Mouse (Mus musculus): ENCODE measurements around the gene Slc35b1. TPM values are rescaled to one million over a fixed set of nuclear protein-coding genes. Genes with fewer than 3 reads are reported as not detected.

Slc35b1 gene
- polyA plus RNA-seq, 1 experiment from 2014 or later, result 138 TPM

DNA sequence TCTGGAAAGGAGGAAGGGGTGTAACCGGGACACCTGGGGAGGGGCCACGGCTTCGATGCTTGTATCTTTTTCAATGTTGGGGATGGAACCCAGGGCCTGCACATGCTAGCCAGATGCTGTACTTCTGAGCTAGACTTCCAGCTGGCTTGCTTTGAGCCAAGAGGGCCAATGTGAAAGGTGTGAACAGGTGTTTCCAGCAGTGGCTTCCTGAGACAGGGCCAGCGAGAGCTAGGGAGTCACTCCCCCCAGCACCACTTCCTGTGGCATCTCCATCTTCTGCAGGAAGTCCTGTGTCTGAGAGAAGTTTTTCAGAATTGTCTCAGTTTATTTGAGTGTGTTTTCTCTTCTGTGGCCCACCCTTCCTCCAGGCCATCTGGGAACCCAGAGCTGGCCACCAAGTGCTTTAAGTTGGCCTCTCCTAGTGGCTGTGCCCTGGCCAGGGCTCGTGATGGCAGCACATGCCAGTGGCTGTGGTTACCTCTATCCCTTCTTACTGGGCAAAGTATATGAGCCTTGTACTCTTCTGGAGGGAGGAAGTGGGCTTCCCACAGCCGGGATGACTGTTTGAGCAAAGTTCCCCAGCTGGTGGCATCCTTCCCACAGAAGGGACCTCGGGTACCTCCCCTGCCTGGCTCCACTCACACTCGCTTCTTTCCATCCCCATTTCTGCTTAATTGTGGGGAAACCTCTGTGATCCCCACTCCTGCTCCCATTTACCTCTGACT, 17.3 kb upstream of the Slc35b1 start:
- no peaks in the 10 kb centered on the region; the same call in 1 of the 2 replicates for H3K36me3 ChIP-seq
- no peak overlapping the region for H3K9ac ChIP-seq
- H3K4me1 ChIP-seq (replicated peaks), result no peaks in the 10 kb centered on the region
- 84% methylated on average over 8 of the region's 8 CpGs for WGBS
- H3K27ac ChIP-seq (replicated peaks), result no peak overlapping the region
- ATAC-seq (ENCODE audit: low read depth), result no peak
- H3K4me2 ChIP-seq, result no peak overlapping the region
- H3K27me3 ChIP-seq, result no peaks in the 10 kb centered on the region
- no peak overlapping the region for H3K4me3 ChIP-seq
- H3K9me3 ChIP-seq, result no peaks in the 10 kb centered on the region

DNA sequence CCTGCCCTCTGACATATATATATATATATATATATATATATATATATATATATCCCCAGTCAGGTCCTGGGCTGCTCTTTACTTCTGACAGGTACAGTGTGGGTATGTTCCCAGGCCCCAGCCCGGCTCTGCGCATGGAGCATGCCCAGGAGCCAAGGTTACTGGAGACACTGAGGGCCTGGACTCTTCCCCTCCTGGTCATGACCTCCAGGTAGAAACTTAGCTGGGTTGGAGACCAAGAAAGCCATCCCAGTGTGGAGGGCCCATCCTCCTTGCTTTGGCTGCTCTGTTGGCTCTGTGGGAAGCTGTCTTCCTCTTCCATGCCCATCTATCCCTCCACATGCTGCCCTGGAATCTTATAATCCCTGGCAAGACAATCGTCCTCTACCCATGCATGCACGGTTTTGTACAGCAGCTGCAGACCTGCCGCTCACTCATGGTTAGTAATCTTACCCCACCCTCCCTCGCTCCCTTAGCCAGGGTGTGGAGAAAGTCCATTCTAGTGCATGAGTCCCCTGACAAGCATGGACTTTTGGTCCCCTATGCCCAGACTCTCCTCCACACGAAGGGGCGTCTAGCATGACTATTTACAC, 16.2 kb upstream of the Slc35b1 start:
- Histone ChIP-seq H3K27me3 (no peaks in the 10 kb centered on the region), H3K4me2 (no peak overlapping the region), H3K9ac (no peak overlapping the region), H3K27ac (replicated peaks) (no peak overlapping the region), H3K9me3 (no peaks in the 10 kb centered on the region), H3K4me1 (replicated peaks) (no peaks in the 10 kb centered on the region), H3K4me3 (no peak overlapping the region), H3K36me3 (peaks cover 3% of the 10 kb centered on the region; the same call in 1 of the 2 replicates)
- 95% methylated on average over 8 of the region's 8 CpGs for WGBS
- ATAC-seq (ENCODE audit: low read depth), result no peak

DNA sequence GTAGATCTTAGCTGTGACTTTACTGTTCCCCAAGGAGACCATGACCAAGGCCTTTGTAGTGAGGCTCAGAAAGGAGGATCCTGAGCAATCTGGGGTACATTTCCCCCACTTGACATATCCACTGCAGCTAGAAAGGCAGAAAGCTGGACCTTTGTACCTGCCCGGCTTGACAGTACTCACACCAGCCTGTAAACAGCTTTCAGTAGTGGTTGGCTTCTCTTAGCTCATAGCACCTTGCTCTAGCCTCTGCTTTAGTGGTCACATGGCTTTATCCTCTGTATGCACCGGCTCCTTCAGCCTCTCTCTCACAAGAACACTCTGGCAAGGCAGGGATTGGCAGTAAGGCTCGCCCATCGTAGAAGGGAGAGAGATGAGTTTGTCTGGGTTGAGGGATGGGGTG, 15.6 kb upstream of the Slc35b1 start:
- H3K4me1 ChIP-seq (replicated peaks), result no peaks in the 10 kb centered on the region
- 90% methylated on average over 4 of the region's 4 CpGs for WGBS
- H3K4me2 ChIP-seq, result no peak overlapping the region
- H3K9me3 ChIP-seq, result no peaks in the 10 kb centered on the region
- H3K27me3 ChIP-seq, result no peaks in the 10 kb centered on the region
- peaks cover 4% of the 10 kb centered on the region; the same call in 1 of the 2 replicates for H3K36me3 ChIP-seq
- H3K9ac ChIP-seq, result no peak overlapping the region
- no peak for ATAC-seq (ENCODE audit: low read depth)
- no peak overlapping the region for H3K4me3 ChIP-seq
- H3K27ac ChIP-seq (replicated peaks), result no peak overlapping the region

GRCm38 (mm10) chr11:95369964-95370890, 14.3 kb upstream of the Slc35b1 start:
- Histone ChIP-seq H3K9me3 (no peaks in the 10 kb centered on the region), H3K9ac (no peak overlapping the region), H3K4me1 (replicated peaks) (no peaks in the 10 kb centered on the region), H3K27me3 (no peaks in the 10 kb centered on the region), H3K36me3 (peaks cover 9% of the 10 kb centered on the region; the same call in 1 of the 2 replicates), H3K27ac (replicated peaks) (no peak overlapping the region), H3K4me2 (no peak overlapping the region), H3K4me3 (no peak overlapping the region)
- no peak for ATAC-seq (ENCODE audit: low read depth)
- WGBS, result 76% methylated on average over 15 of the region's 15 CpGs

GRCm38 (mm10) chr11:95371182-95371581, 13.3 kb upstream of the Slc35b1 start:
- no peaks in the 10 kb centered on the region for H3K4me1 ChIP-seq (replicated peaks)
- no peak overlapping the region for H3K27ac ChIP-seq (replicated peaks)
- no peak overlapping the region for H3K4me2 ChIP-seq
- no peaks in the 10 kb centered on the region for H3K9me3 ChIP-seq
- ATAC-seq (ENCODE audit: low read depth), result no peak
- H3K4me3 ChIP-seq, result no peak overlapping the region
- 93% methylated on average over 7 of the region's 7 CpGs for WGBS
- H3K36me3 ChIP-seq, result peaks cover 14% of the 10 kb centered on the region; the same call in 1 of the 2 replicates
- no peak overlapping the region for H3K9ac ChIP-seq
- no peaks in the 10 kb centered on the region for H3K27me3 ChIP-seq

GRCm38 (mm10) chr11:95378926-95379325, 5.6 kb upstream of the Slc35b1 start:
- WGBS, result 92% methylated on average over 9 of the region's 9 CpGs
- no peak overlapping the region for H3K4me2 ChIP-seq

GRCm38 (mm10) chr11:95379552-95379951, 4.9 kb upstream of the Slc35b1 start:
- 0 out of 2 replicates have a peak, but pooled peaks cover 2% of the 10 kb centered on the region for H3K4me1 ChIP-seq (replicated peaks)
- no peak overlapping the region for H3K4me3 ChIP-seq
- no peak overlapping the region for H3K4me2 ChIP-seq
- no peak overlapping the region for H3K9ac ChIP-seq
- no peak for ATAC-seq (ENCODE audit: low read depth)
- WGBS, result 80% methylated on average over 5 of the region's 5 CpGs
- H3K9me3 ChIP-seq, result no peaks in the 10 kb centered on the region
- peaks cover 31% of the 10 kb centered on the region for H3K36me3 ChIP-seq
- H3K27ac ChIP-seq (replicated peaks), result no peak overlapping the region
- no peaks in the 10 kb centered on the region for H3K27me3 ChIP-seq

More at GRCm38 (mm10) chr11:95378926-95379325, 5.6 kb upstream of the Slc35b1 start:
- Histone ChIP-seq H3K4me1 (replicated peaks) (no peaks in the 10 kb centered on the region), H3K9me3 (no peaks in the 10 kb centered on the region), H3K4me3 (no peak overlapping the region), H3K27ac (replicated peaks) (no peak overlapping the region), H3K27me3 (no peaks in the 10 kb centered on the region), H3K36me3 (peaks cover 31% of the 10 kb centered on the region), H3K9ac (no peak overlapping the region)
- no peak for ATAC-seq (ENCODE audit: low read depth)

GRCm38 (mm10) chr11:95380711-95381110, 3.8 kb upstream of the Slc35b1 start:
- H3K4me1 ChIP-seq (replicated peaks), result peaks cover 8% of the 10 kb centered on the region

DNA sequence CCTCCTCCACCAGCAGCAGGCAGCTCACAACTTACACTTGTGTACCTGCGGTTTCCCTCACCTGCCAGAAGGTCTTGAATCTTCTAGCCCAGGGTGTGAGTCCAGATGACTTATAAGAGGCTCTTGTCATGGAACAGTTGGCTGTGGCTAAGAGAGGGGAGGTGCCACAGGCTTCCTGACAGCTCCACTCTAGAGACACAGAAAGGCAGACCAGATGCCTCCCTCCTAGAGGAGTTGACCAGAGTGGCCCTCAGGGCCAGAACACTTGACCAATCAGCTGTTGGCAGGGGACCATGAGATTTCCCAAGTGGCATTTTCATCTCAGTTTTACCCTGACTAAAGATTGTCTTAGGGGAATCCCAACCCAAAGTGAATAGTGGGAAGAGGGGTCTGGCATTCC, 3.3 kb upstream of the Slc35b1 start:
- ATAC-seq (ENCODE audit: low read depth), result no peak
- Histone ChIP-seq H3K27me3 (no peaks in the 10 kb centered on the region), H3K4me2 (no peak overlapping the region), H3K4me1 (replicated peaks) (peaks cover 12% of the 10 kb centered on the region), H3K9ac (no peak overlapping the region), H3K36me3 (peaks cover 21% of the 10 kb centered on the region), H3K27ac (replicated peaks) (no peak overlapping the region), H3K4me3 (no peak overlapping the region), H3K9me3 (no peaks in the 10 kb centered on the region)
- 87% methylated on average over 1 of the region's 1 CpGs for WGBS

More at GRCm38 (mm10) chr11:95380711-95381110, 3.8 kb upstream of the Slc35b1 start:
- Histone ChIP-seq H3K4me2 (no peak overlapping the region), H3K9ac (no peak overlapping the region), H3K36me3 (peaks cover 22% of the 10 kb centered on the region), H3K9me3 (no peaks in the 10 kb centered on the region), H3K4me3 (no peak overlapping the region), H3K27me3 (no peaks in the 10 kb centered on the region), H3K27ac (replicated peaks) (no peak overlapping the region)
- WGBS, result 93% methylated on average over 7 of the region's 7 CpGs
- no peak for ATAC-seq (ENCODE audit: low read depth)

GRCm38 (mm10) chr11:95383331-95383986, 1.0 kb upstream of the Slc35b1 start:
- Histone ChIP-seq H3K4me3 (no peak overlapping the region), H3K36me3 (peaks cover 32% of the 10 kb centered on the region), H3K4me1 (replicated peaks) (peaks cover 17% of the 10 kb centered on the region), H3K27ac (replicated peaks) (no peak overlapping the region), H3K9ac (no peak overlapping the region), H3K4me2 (no peak overlapping the region), H3K27me3 (no peaks in the 10 kb centered on the region), H3K9me3 (no peaks in the 10 kb centered on the region)
- no peak for ATAC-seq (ENCODE audit: low read depth)
- 85% methylated on average over 5 of the region's 5 CpGs for WGBS

DNA sequence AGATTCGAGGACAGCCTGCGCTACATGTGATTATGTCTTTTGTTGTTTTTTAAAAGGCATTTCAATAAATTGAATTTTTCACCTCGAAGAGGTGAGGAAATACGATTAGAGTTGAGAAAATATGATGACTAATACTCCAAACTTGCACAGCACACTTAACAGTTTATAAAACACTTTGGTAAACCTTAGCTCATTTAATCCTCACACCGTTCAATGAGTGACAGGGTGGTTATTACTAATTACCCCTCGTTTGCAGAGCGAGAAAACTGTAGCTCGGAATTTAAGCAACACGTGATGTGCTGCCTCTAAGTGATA, 531 bp upstream of the Slc35b1 start:
- H3K27me3 ChIP-seq, result no peaks in the 10 kb centered on the region
- 43% methylated on average over 9 of the region's 9 CpGs for WGBS
- H3K36me3 ChIP-seq, result peaks cover 36% of the 10 kb centered on the region
- peak overlapping the region; percentile 63 for H3K4me3 ChIP-seq
- peaks cover 17% of the 10 kb centered on the region for H3K4me1 ChIP-seq (replicated peaks)
- H3K4me2 ChIP-seq, result peak overlapping the region; percentile 41
- no peaks in the 10 kb centered on the region for H3K9me3 ChIP-seq
- H3K9ac ChIP-seq, result no peak overlapping the region; the same call in 1 of the 2 replicates
- peak overlapping the region; percentile 92; the same call in 1 of the 2 replicates for H3K27ac ChIP-seq (replicated peaks)
- no peak for ATAC-seq (ENCODE audit: low read depth)

Measured in neural tube, embryonic 13.5 days (tissue).